Mouse (Mus musculus): ENCODE measurements at regions not wholly inside any gene's neighbourhood (a gene's known extent, or its start where the extent isn't known, plus 50 kb on each side); places are given as distances from the start of the nearest gene placed in this dataset.
A peak's percentile ranks its signal among the peaks of the same experiment; 100 is the strongest.

GRCm38 (mm10) chr9:103867433-103868209 is 106.0 kb upstream of the Tmem108 start:
- Histone ChIP-seq H3K4me3 (replicated peaks in 1 of 3; ENCODE audit: low read depth in 2 of 3, low read length in 2 of 3, poor library complexity in 1 of 3) (no peak overlapping the region), H3K27me3 (replicated peaks) (peaks cover 3% of the 10 kb centered on the region), H3K27ac (ENCODE audit: insufficient read depth, low read depth) (no peak overlapping the region), H3K9me3 (replicated peaks; ENCODE audit: low read length) (no peaks in the 10 kb centered on the region), H3K36me3 (replicated peaks in 1 of 2; ENCODE audit: control insufficient read depth in 1 of 2, insufficient read depth in 1 of 2, low read length in 1 of 2) (no peaks in the 10 kb centered on the region), H3K4me1 (ENCODE audit: control insufficient read depth in 1 of 2, insufficient read depth in 2 of 2) (no peaks in the 10 kb centered on the region; a peak in 1 of 4 replicates), H3K9ac (ENCODE audit: insufficient read depth, low read depth) (no peak overlapping the region), H3K79me2 (replicated peaks; ENCODE audit: control insufficient read depth, extremely low read depth, insufficient read depth, poor library complexity, severe bottlenecking) (no peaks in the 10 kb centered on the region; the same call in 1 of the 2 replicates), H3K4me2 (ENCODE audit: insufficient read depth, low read depth, poor library complexity, severe bottlenecking) (no peak overlapping the region)
- TF ChIP-seq BHLHE40 (IDR thresholded peaks at IDR 0.05; ENCODE audit: low read depth, low read length): no peak
- TF ChIP-seq USF2 (conservative IDR thresholded peaks at IDR 0.05; ENCODE audit: low read depth, low read length): no peak
- TF ChIP-seq MEF2A (IDR thresholded peaks at IDR 0.05; ENCODE audit: borderline replicate concordance, low read depth, low read length): no peak
- no peak for TF ChIP-seq POLR2AphosphoS2 (IDR thresholded peaks at IDR 0.05; ENCODE audit: low read depth, low read length)
- no peak for TF ChIP-seq NRF1 (IDR thresholded peaks at IDR 0.05; ENCODE audit: low read depth, low read length)
- no peak for TF ChIP-seq JUN (IDR thresholded peaks at IDR 0.05; ENCODE audit: insufficient read depth, low read depth, low read length)
- no peak for DNase-seq (ENCODE audit: extremely low read depth)
- in situ Hi-C loops (cut with MboI; ENCODE audit: low pct_ligation_motif_present, low pct_unique_long_range_greater_than_20kb, low sequenced_read_pairs) (no loop called here), dilution Hi-C loops (cut with MboI; ENCODE audit: extremely low pct_ligation_motif_present, extremely low pct_unique_long_range_greater_than_20kb, low sequenced_read_pairs) (no loop called here)

DNA sequence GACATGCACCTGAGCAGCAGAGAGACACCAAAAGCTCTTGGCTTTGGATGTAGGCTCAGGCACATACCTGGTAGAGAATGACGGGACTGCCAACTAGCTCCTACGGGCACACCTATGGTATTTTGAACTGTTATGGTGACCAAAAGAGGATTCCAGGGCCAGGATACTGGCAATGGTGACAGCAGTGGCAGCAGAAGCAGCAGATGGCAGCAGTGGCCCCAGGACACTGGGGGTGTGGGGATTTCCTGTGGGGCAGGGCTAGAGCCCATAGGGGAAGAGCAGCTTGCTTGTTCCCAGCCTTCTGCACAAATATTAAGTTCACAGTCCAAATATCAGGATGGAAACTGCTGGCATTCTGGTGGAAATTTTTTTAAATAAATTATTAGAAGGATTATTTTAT is 107.6 kb upstream of the Tmem108 start:
- dilution Hi-C loops (cut with MboI; ENCODE audit: extremely low pct_ligation_motif_present, extremely low pct_unique_long_range_greater_than_20kb, low sequenced_read_pairs) (no loop called here), in situ Hi-C loops (cut with MboI; ENCODE audit: low pct_ligation_motif_present, low pct_unique_long_range_greater_than_20kb, low sequenced_read_pairs) (no loop called here)
- Histone ChIP-seq H3K27ac (ENCODE audit: insufficient read depth, low read depth) (no peak overlapping the region), H3K9me3 (replicated peaks; ENCODE audit: low read length) (no peaks in the 10 kb centered on the region), H3K4me2 (ENCODE audit: insufficient read depth, low read depth, poor library complexity, severe bottlenecking) (no peak overlapping the region), H3K9ac (ENCODE audit: insufficient read depth, low read depth) (no peak overlapping the region), H3K4me1 (ENCODE audit: control insufficient read depth in 1 of 2, insufficient read depth in 2 of 2) (no peaks in the 10 kb centered on the region; a peak in 1 of 4 replicates), H3K36me3 (replicated peaks in 1 of 2; ENCODE audit: control insufficient read depth in 1 of 2, insufficient read depth in 1 of 2, low read length in 1 of 2) (no peaks in the 10 kb centered on the region), H3K4me3 (replicated peaks in 1 of 3; ENCODE audit: low read depth in 2 of 3, low read length in 2 of 3, poor library complexity in 1 of 3) (no peak overlapping the region), H3K27me3 (replicated peaks) (peaks cover 5% of the 10 kb centered on the region), H3K79me2 (replicated peaks; ENCODE audit: control insufficient read depth, extremely low read depth, insufficient read depth, poor library complexity, severe bottlenecking) (no peaks in the 10 kb centered on the region; the same call in 1 of the 2 replicates)
- peak; percentile 9 for TF ChIP-seq RAD21 (IDR thresholded peaks at IDR 0.05; ENCODE audit: low read depth, low read length)
- TF ChIP-seq CTCF (conservative IDR thresholded peaks at IDR 0.05 in 1 of 2, IDR thresholded peaks at IDR 0.05 in 1 of 2; ENCODE audit: low read depth in 2 of 2, low read length in 2 of 2): peak in 1 of 2 experiments; percentile 49; a peak in 2 of 4 replicates
- no peak for TF ChIP-seq ZMIZ1 (IDR thresholded peaks at IDR 0.05; ENCODE audit: low read depth, low read length)
- TF ChIP-seq TBP (conservative IDR thresholded peaks at IDR 0.05; ENCODE audit: low read depth, low read length): no peak
- TF ChIP-seq JUND (conservative IDR thresholded peaks at IDR 0.05; ENCODE audit: low read depth, low read length): no peak
- peak; percentile 55 for TF ChIP-seq SMC3 (IDR thresholded peaks at IDR 0.05; ENCODE audit: low read depth, low read length)
- no peak for DNase-seq (ENCODE audit: extremely low read depth)

DNA sequence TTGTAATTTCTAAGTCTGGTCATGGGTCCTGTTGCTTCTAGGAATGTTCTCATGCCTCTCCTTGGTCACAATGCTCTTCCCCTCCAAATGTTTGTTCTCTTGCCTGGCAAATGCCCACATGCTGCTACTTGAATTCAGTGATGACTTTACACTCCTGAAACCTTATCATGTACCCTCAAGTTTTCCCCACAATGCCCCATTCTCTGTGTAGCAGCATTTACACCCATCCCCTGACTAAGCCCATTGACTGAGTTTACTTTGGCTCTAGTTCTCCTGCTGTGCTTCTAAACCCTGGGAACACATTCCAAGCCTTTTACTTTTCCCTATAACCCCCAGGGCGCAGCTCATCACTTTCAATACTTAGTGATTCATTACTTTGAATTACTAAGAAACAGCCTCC is 110.5 kb upstream of the Tmem108 start:
- no peaks in the 10 kb centered on the region; a peak in 1 of 4 replicates for H3K4me1 ChIP-seq (ENCODE audit: control insufficient read depth in 1 of 2, insufficient read depth in 2 of 2)
- no peak for DNase-seq (ENCODE audit: extremely low read depth)
- no peak overlapping the region for H3K4me2 ChIP-seq (ENCODE audit: insufficient read depth, low read depth, poor library complexity, severe bottlenecking)
- no peak overlapping the region for H3K4me3 ChIP-seq (replicated peaks in 1 of 3; ENCODE audit: low read depth in 2 of 3, low read length in 2 of 3, poor library complexity in 1 of 3)
- H3K9me3 ChIP-seq (replicated peaks; ENCODE audit: low read length): no peaks in the 10 kb centered on the region
- H3K36me3 ChIP-seq (replicated peaks in 1 of 2; ENCODE audit: control insufficient read depth in 1 of 2, insufficient read depth in 1 of 2, low read length in 1 of 2): no peaks in the 10 kb centered on the region
- no peak for TF ChIP-seq SIN3A (IDR thresholded peaks at IDR 0.05; ENCODE audit: low read length)
- TF ChIP-seq BHLHE40 (IDR thresholded peaks at IDR 0.05; ENCODE audit: low read depth, low read length): no peak
- no peak for TF ChIP-seq MAZ (IDR thresholded peaks at IDR 0.05; ENCODE audit: low read depth, low read length)
- TF ChIP-seq JUN (IDR thresholded peaks at IDR 0.05; ENCODE audit: insufficient read depth, low read depth, low read length): no peak
- no peak for TF ChIP-seq SMC3 (IDR thresholded peaks at IDR 0.05; ENCODE audit: low read depth, low read length)
- TF ChIP-seq ETS1 (conservative IDR thresholded peaks at IDR 0.05; ENCODE audit: low read depth, low read length): no peak
- no peak for TF ChIP-seq ZKSCAN1 (IDR thresholded peaks at IDR 0.05; ENCODE audit: borderline replicate concordance, low read depth, low read length)
- no peak for TF ChIP-seq JUND (conservative IDR thresholded peaks at IDR 0.05; ENCODE audit: low read depth, low read length)
- no peak for TF ChIP-seq PAX5 (IDR thresholded peaks at IDR 0.05; ENCODE audit: low read length)
- TF ChIP-seq POLR2A (IDR thresholded peaks at IDR 0.05; ENCODE audit: low read depth, low read length): no peak
- TF ChIP-seq MAFK (IDR thresholded peaks at IDR 0.05; ENCODE audit: insufficient replicate concordance, low read length): no peak
- no peak for TF ChIP-seq ZC3H11A (IDR thresholded peaks at IDR 0.05; ENCODE audit: low read depth, low read length)
- TF ChIP-seq IRF4 (IDR thresholded peaks at IDR 0.05; ENCODE audit: low read depth, low read length): no peak
- TF ChIP-seq POLR2AphosphoS2 (IDR thresholded peaks at IDR 0.05; ENCODE audit: low read depth, low read length): no peak
- TF ChIP-seq USF2 (conservative IDR thresholded peaks at IDR 0.05; ENCODE audit: low read depth, low read length): no peak
- TF ChIP-seq MYC (IDR thresholded peaks at IDR 0.05; ENCODE audit: low read depth, low read length): no peak
- H3K27ac ChIP-seq (ENCODE audit: insufficient read depth, low read depth): no peak overlapping the region
- H3K27me3 ChIP-seq (replicated peaks): peaks cover 9% of the 10 kb centered on the region
- dilution Hi-C loops (cut with MboI; ENCODE audit: extremely low pct_ligation_motif_present, extremely low pct_unique_long_range_greater_than_20kb, low sequenced_read_pairs): no loop called here
- in situ Hi-C loops (cut with MboI; ENCODE audit: low pct_ligation_motif_present, low pct_unique_long_range_greater_than_20kb, low sequenced_read_pairs): no loop called here
- no peak overlapping the region for H3K9ac ChIP-seq (ENCODE audit: insufficient read depth, low read depth)
- no peaks in the 10 kb centered on the region for H3K79me2 ChIP-seq (replicated peaks; ENCODE audit: control insufficient read depth, extremely low read depth, insufficient read depth, poor library complexity, severe bottlenecking)
